ENCODE assay signal across 8 mouse cellular contexts in genomic region chr10:69924321-69924720, GRCm38 (mm10).
DNase-seq lines count a peak whose midpoint lies in the region; ATAC-seq lines count a peak whose summit lies in the region.

No protein-coding gene starts in this region.

- peak; percentile 33 for DNase-seq in adrenal gland, postnatal 10 days
- no peak for DNase-seq in adrenal gland, adult 18-20 months (ENCODE audit: low spot score in 2 of 2)
- DNase-seq in embryonic facial prominence, embryonic 11.5 days (ENCODE audit: low spot score): peak; percentile 26
- DNase-seq in heart, postnatal 10 days: peak; percentile 42 to 45
- DNase-seq in kidney, postnatal 4 days: peak; percentile 28 to 54
- peak; percentile 41 for DNase-seq in midbrain, embryonic 14.5 days
- no peak for DNase-seq in layer of hippocampus, adult 8-10 months (ENCODE audit: low spot score in 2 of 2)
- no peak for DNase-seq in right cerebral cortex, adult 2 months (ENCODE audit: low spot score in 2 of 2)

- no peak overlapping the region for H3K9ac ChIP-seq in embryonic facial prominence, embryonic 11.5 days (replicated peaks; ENCODE audit: low read length)
- H3K9ac ChIP-seq in midbrain, embryonic 14.5 days (replicated peaks; ENCODE audit: low read length): no peak overlapping the region

- no peaks in the 10 kb centered on the region for H3K27me3 ChIP-seq in embryonic facial prominence, embryonic 11.5 days (ENCODE audit: control insufficient read depth, insufficient read depth, low read length)
- no peaks in the 10 kb centered on the region for H3K27me3 ChIP-seq in midbrain, embryonic 14.5 days (ENCODE audit: control insufficient read depth, insufficient read depth, low read length)

- ATAC-seq in embryonic facial prominence, embryonic 11.5 days (replicated peaks; ENCODE audit: insufficient number of reproducible peaks, low FRiP score, low TSS enrichment, low read depth): peak; percentile 60; the same call in 1 of the 2 replicates
- no peak; the same call in 1 of the 2 replicates for ATAC-seq in midbrain, embryonic 14.5 days (ENCODE audit: low FRiP score, low TSS enrichment)

- peak overlapping the region; percentile 35 for H3K4me2 ChIP-seq in embryonic facial prominence, embryonic 11.5 days (ENCODE audit: low read depth, low read length)
- peak overlapping the region; percentile 43 for H3K4me2 ChIP-seq in midbrain, embryonic 14.5 days (ENCODE audit: low read length)

- WGBS in embryonic facial prominence, embryonic 11.5 days: 3% methylated on average over 11 of the region's 11 CpGs
- 5% methylated on average over 11 of the region's 11 CpGs for WGBS in midbrain, embryonic 14.5 days

- H3K9me3 ChIP-seq in embryonic facial prominence, embryonic 11.5 days (replicated peaks; ENCODE audit: control insufficient read depth, low read length): no peaks in the 10 kb centered on the region
- H3K9me3 ChIP-seq in midbrain, embryonic 14.5 days (ENCODE audit: control insufficient read depth, low read length): no peaks in the 10 kb centered on the region

- 0 out of 2 replicates have a peak, but pooled peaks cover 2% of the 10 kb centered on the region for H3K4me1 ChIP-seq in embryonic facial prominence, embryonic 11.5 days (ENCODE audit: control insufficient read depth, insufficient read depth, low read length)
- peaks cover 14% of the 10 kb centered on the region for H3K4me1 ChIP-seq in midbrain, embryonic 14.5 days (ENCODE audit: control insufficient read depth, insufficient read depth, low read length)

- intact Hi-C loops in heart, postnatal 10 days (cut with DNase I): no loop called here

- H3K4me3 ChIP-seq in embryonic facial prominence, embryonic 11.5 days (ENCODE audit: low read depth, low read length): no peak overlapping the region
- no peak overlapping the region for H3K4me3 ChIP-seq in midbrain, embryonic 14.5 days (replicated peaks; ENCODE audit: low read depth, low read length)

- H3K36me3 ChIP-seq in embryonic facial prominence, embryonic 11.5 days (replicated peaks; ENCODE audit: control insufficient read depth, insufficient read depth, low read depth, low read length): no peaks in the 10 kb centered on the region
- peaks cover 17% of the 10 kb centered on the region for H3K36me3 ChIP-seq in midbrain, embryonic 14.5 days (ENCODE audit: control insufficient read depth, insufficient read depth, low read length)

- H3K27ac ChIP-seq in embryonic facial prominence, embryonic 11.5 days (replicated peaks; ENCODE audit: low read depth, low read length): no peak overlapping the region
- no peak overlapping the region for H3K27ac ChIP-seq in midbrain, embryonic 14.5 days (replicated peaks; ENCODE audit: low read depth, low read length)

Comparison
In these comparisons a context has a peak if more than half of its experiments do, and no peak if none do; other contexts are left out.
1. DNase-seq: peak in adrenal gland, postnatal 10 days (single experiment), embryonic facial prominence, embryonic 11.5 days (single experiment), heart, postnatal 10 days (2 of 2), kidney, postnatal 4 days (2 of 2) and midbrain, embryonic 14.5 days (single experiment); none in adrenal gland, adult 18-20 months (0 of 2), layer of hippocampus, adult 8-10 months (0 of 2) and right cerebral cortex, adult 2 months (0 of 2).